Mouse (Mus musculus) liver, embryonic 11.5 days (tissue): ENCODE data around the gene Irs3. TPM values are rescaled to one million over a fixed set of nuclear protein-coding genes. Genes with fewer than 3 reads are reported as not detected.
A peak's percentile ranks its signal among the peaks of the same experiment; 100 is the strongest.

ENCODE experiments used
- ATAC-seq: fragments of 200-750 bp; cut with Nextera tagmentation; replicated peaks from 2 replicates; pipeline ENCODE4 v1.8.0; 2017; ENCODE audit warnings: moderate number of reproducible peaks, mild to moderate bottlenecking, moderate TSS enrichment, moderate library complexity; ENCODE audit not compliant: low FRiP score
- DNase-seq: peaks from one replicate; pipeline ENCODE4 v3.0.0-alpha.2; 2017; ENCODE audit warnings: low spot score
- H3K27ac ChIP-seq: fragments of 300-500 bp; sonication (generic); 2 replicates; pipeline ENCODE4 v1.5.1; 2014; ENCODE audit warnings: mild to moderate bottlenecking, low read depth, low read length, control low read depth
- H3K27me3 ChIP-seq: fragments of 300-500 bp; sonication (generic); replicated peaks from 2 replicates; pipeline ENCODE4 v1.6.1; 2014; ENCODE audit warnings: low read length, mixed read lengths; ENCODE audit not compliant: control insufficient read depth, insufficient read depth
- H3K36me3 ChIP-seq: fragments of 300-500 bp; sonication (generic); 2 replicates; pipeline ENCODE4 v1.6.1; 2014; ENCODE audit warnings: mild to moderate bottlenecking, low read length, moderate library complexity, mixed read lengths; ENCODE audit not compliant: control insufficient read depth, insufficient read depth
- H3K4me1 ChIP-seq: fragments of 300-500 bp; sonication (generic); replicated peaks from 2 replicates; pipeline ENCODE4 v1.6.1; 2014; ENCODE audit warnings: low read length, mixed read lengths; ENCODE audit not compliant: control insufficient read depth, insufficient read depth
- H3K4me2 ChIP-seq: fragments of 300-500 bp; sonication (generic); 2 replicates; pipeline ENCODE4 v1.6.1; 2014; ENCODE audit warnings: mild to moderate bottlenecking, control low read depth, moderate library complexity
- H3K4me3 ChIP-seq: fragments of 300-500 bp; sonication (generic); 2 replicates; pipeline ENCODE4 v1.5.1; 2014; ENCODE audit warnings: low read depth, low read length, control low read depth
- H3K9ac ChIP-seq: fragments of 300-500 bp; sonication (generic); 2 replicates; pipeline ENCODE4 v1.6.1; 2014; ENCODE audit warnings: low read depth, low read length, control low read depth
- H3K9me3 ChIP-seq: fragments of 300-500 bp; sonication (generic); 2 replicates; pipeline ENCODE4 v1.6.1; 2016; ENCODE audit warnings: low read length, inconsistent platforms, mixed read lengths; ENCODE audit not compliant: control insufficient read depth
- WGBS: fragments of 180-500 bp; shearing (Covaris S2); extraction: QIAGEN DNeasy Blood & Tissue Kit; methylation state at CpG from one replicate; pipeline ENCODE4 v1.1.7; 2014; 5-methylcytosine and 5-hydroxymethylcytosine counted together
- polyA plus RNA-seq: library from polyadenylated mRNA; unstranded; fragments of >200 nt; fragmentation: Nextera tagmentation; extraction: Ambion mirVana; gene quantifications from 2 replicates; pipeline ENCODE4 v1.2.1, GENCODE M21; 2014

Gene Irs3
- polyA plus RNA-seq: 0.12 and 0.49 TPM in 2 replicates

- Histone ChIP-seq H3K4me3 (peak within 1 kb of the TSS; percentile 35), H3K4me1 (peaks cover 36% of the 10 kb centered on the region), H3K36me3 (peaks cover 7% of the 10 kb centered on the region), H3K9me3 (no peaks in the 10 kb centered on the region), H3K9ac (no peak within 1 kb of the TSS), H3K27me3 (peaks cover 17% of the 10 kb centered on the region), H3K4me2 (peak within 1 kb of the TSS; percentile 62), H3K27ac (no peak within 1 kb of the TSS)
- 16% methylated on average over 11 of the region's 11 CpGs for WGBS
- ATAC-seq: no peak; the same call in 1 of the 2 replicates
- no peak for DNase-seq
Observed at GRCm38 (mm10) chr5:137645652-137646091, at the start of gene Irs3. Gene Irs3, minus strand, starts transcription at chr5:137645714.

- H3K4me2 ChIP-seq: no peak overlapping the region
- H3K36me3 ChIP-seq: no peaks in the 10 kb centered on the region
- no peak overlapping the region for H3K9ac ChIP-seq
- WGBS: 84% methylated on average over 3 of the region's 3 CpGs
- peaks cover 3% of the 10 kb centered on the region; the same call in 1 of the 2 replicates for H3K4me1 ChIP-seq
- no peak overlapping the region for H3K27ac ChIP-seq
- no peak for DNase-seq
- H3K4me3 ChIP-seq: no peak overlapping the region
- no peaks in the 10 kb centered on the region for H3K27me3 ChIP-seq
- no peak for ATAC-seq
- H3K9me3 ChIP-seq: no peaks in the 10 kb centered on the region
Observed at GRCm38 (mm10) chr5:137694796-137695195, 49.3 kb upstream of the Irs3 start.

- no peaks in the 10 kb centered on the region for H3K9me3 ChIP-seq
- H3K27me3 ChIP-seq: no peaks in the 10 kb centered on the region
- H3K4me1 ChIP-seq: peaks cover 3% of the 10 kb centered on the region
- H3K4me3 ChIP-seq: no peak overlapping the region
- H3K4me2 ChIP-seq: no peak overlapping the region
- no peak for DNase-seq
- H3K36me3 ChIP-seq: no peaks in the 10 kb centered on the region
- ATAC-seq: no peak
- WGBS: 65% methylated on average over 1 of the region's 1 CpGs
- H3K27ac ChIP-seq: no peak overlapping the region
- H3K9ac ChIP-seq: no peak overlapping the region
Observed at GRCm38 (mm10) chr5:137691881-137692280, 46.4 kb upstream of the Irs3 start.

GRCm38 (mm10) chr5:137690531-137690930, 45.0 kb upstream of the Irs3 start:
- Histone ChIP-seq H3K4me2 (no peak overlapping the region), H3K36me3 (no peaks in the 10 kb centered on the region), H3K27me3 (no peaks in the 10 kb centered on the region), H3K4me3 (no peak overlapping the region), H3K9ac (no peak overlapping the region), H3K27ac (no peak overlapping the region), H3K4me1 (peaks cover 11% of the 10 kb centered on the region), H3K9me3 (no peaks in the 10 kb centered on the region)
- no peak for ATAC-seq
- DNase-seq: no peak
- 54% methylated on average over 9 of the region's 9 CpGs for WGBS

- WGBS: 83% methylated on average over 3 of the region's 3 CpGs
- ATAC-seq (no peak), DNase-seq (no peak)
- H3K4me2 ChIP-seq: no peak overlapping the region
- no peaks in the 10 kb centered on the region for H3K36me3 ChIP-seq
- H3K4me3 ChIP-seq: no peak overlapping the region
- H3K27ac ChIP-seq: no peak overlapping the region
- peaks cover 17% of the 10 kb centered on the region for H3K4me1 ChIP-seq
- H3K9ac ChIP-seq: no peak overlapping the region
- H3K27me3 ChIP-seq: no peaks in the 10 kb centered on the region
- H3K9me3 ChIP-seq: no peaks in the 10 kb centered on the region
Observed at GRCm38 (mm10) chr5:137689974-137690373, 44.5 kb upstream of the Irs3 start.

GRCm38 (mm10) chr5:137686127-137686790, 40.7 kb upstream of the Irs3 start:
- ATAC-seq: peak; percentile 89
- peaks cover 35% of the 10 kb centered on the region for H3K4me1 ChIP-seq
- no peaks in the 10 kb centered on the region for H3K27me3 ChIP-seq
- peak overlapping the region; percentile 87 for H3K27ac ChIP-seq
- H3K9me3 ChIP-seq: no peaks in the 10 kb centered on the region
- peak overlapping the region; percentile 59 for H3K4me2 ChIP-seq
- peak; percentile 62 for DNase-seq
- 39% methylated on average over 6 of the region's 6 CpGs for WGBS
- no peak overlapping the region; the same call in 1 of the 2 replicates for H3K4me3 ChIP-seq
- peaks cover 3% of the 10 kb centered on the region; the same call in 1 of the 2 replicates for H3K36me3 ChIP-seq
- H3K9ac ChIP-seq: peak overlapping the region; percentile 42

GRCm38 (mm10) chr5:137685653-137686052, 40.1 kb upstream of the Irs3 start:
- DNase-seq (no peak), ATAC-seq (no peak)
- Histone ChIP-seq H3K4me3 (no peak overlapping the region; the same call in 1 of the 2 replicates), H3K36me3 (peaks cover 3% of the 10 kb centered on the region; the same call in 1 of the 2 replicates), H3K9ac (peak overlapping the region; percentile 42), H3K4me2 (peak overlapping the region; percentile 59), H3K9me3 (no peaks in the 10 kb centered on the region), H3K4me1 (peaks cover 39% of the 10 kb centered on the region), H3K27me3 (no peaks in the 10 kb centered on the region), H3K27ac (peak overlapping the region; percentile 87)
- WGBS: 58% methylated on average over 3 of the region's 3 CpGs

GRCm38 (mm10) chr5:137684294-137685123, 39.0 kb upstream of the Irs3 start, which contains the start of gene Agfg2:
Gene Agfg2, minus strand, starts transcription at chr5:137684726.
- Histone ChIP-seq H3K4me2 (peak within 1 kb of the TSS; percentile 96), H3K36me3 (peaks cover 7% of the 10 kb centered on the region), H3K9me3 (no peaks in the 10 kb centered on the region), H3K27me3 (no peaks in the 10 kb centered on the region), H3K4me1 (peaks cover 39% of the 10 kb centered on the region), H3K9ac (peak within 1 kb of the TSS; percentile 78), H3K4me3 (peak within 1 kb of the TSS; percentile 73), H3K27ac (peak within 1 kb of the TSS; percentile 87)
- DNase-seq: peak; percentile 97
- peak; percentile 88 for ATAC-seq
- WGBS: under 1% methylated on average over 61 of the region's 62 CpGs
